Mouse (Mus musculus) CH12.LX (cell line): ENCODE measurements around the gene Syce1.

ENCODE experiments used
- CHD1 ChIP-seq: IDR thresholded peaks from 2 replicates; pipeline ENCODE4 v1.6.1; 2012; ENCODE audit warnings: low read depth, low read length, improper control_type of control experiment, inconsistent platforms
- CTCF ChIP-seq, 2 experiments: IDR thresholded peaks in 1 of 2; conservative IDR thresholded peaks in 1 of 2; 2 replicates each; pipeline ENCODE4 v1.5.1; 2011 to 2012; ENCODE audit warnings: low read depth in 2 of 2, low read length in 2 of 2, improper control_type of control experiment in 1 of 2, inconsistent platforms in 1 of 2, mild to moderate bottlenecking in 1 of 2, moderate library complexity in 1 of 2
- KAT2A ChIP-seq: IDR thresholded peaks from 2 replicates; pipeline ENCODE4 v1.6.1; 2012; ENCODE audit warnings: low read length, improper control_type of control experiment, inconsistent platforms; ENCODE audit not compliant: insufficient replicate concordance
- MXI1 ChIP-seq: IDR thresholded peaks from 2 replicates; pipeline ENCODE4 v1.6.1; 2011; ENCODE audit warnings: mild to moderate bottlenecking, low read depth, low read length, improper control_type of control experiment
- POLR2A ChIP-seq: IDR thresholded peaks from 2 replicates; pipeline ENCODE4 v1.6.1; 2011; ENCODE audit warnings: low read depth, mild to moderate bottlenecking, improper control_type of control experiment, low read length
- TBP ChIP-seq: conservative IDR thresholded peaks from 2 replicates; pipeline ENCODE4 v1.6.1; 2011; ENCODE audit warnings: low read depth, low read length, improper control_type of control experiment
- USF1 ChIP-seq: IDR thresholded peaks from 2 replicates; pipeline ENCODE4 v1.6.1; 2014; ENCODE audit warnings: low read depth, mild to moderate bottlenecking, inconsistent platforms, low read length, improper control_type of control experiment

- TF ChIP-seq POLR2A (no peak), CTCF (conservative IDR thresholded peaks at IDR 0.05 in 1 of 2, IDR thresholded peaks at IDR 0.05 in 1 of 2; ENCODE audit: low read depth in 2 of 2, low read length in 2 of 2) (no peak), USF1 (no peak), KAT2A (no peak), TBP (no peak), MXI1 (no peak), CHD1 (no peak)
Observed at GRCm38 (mm10) chr7:140748116-140748826, 39.4 kb downstream of the Syce1 start.
